Mouse (Mus musculus): Measurements from ENCODE around the gene Spred1. TPM values are rescaled to one million over a fixed set of nuclear protein-coding genes. Genes with fewer than 3 reads are reported as not detected.
A peak's percentile ranks its signal among the peaks of the same experiment; 100 is the strongest.

The Spred1 gene
- 14.0 and 15.3 TPM in 2 replicates for polyA plus RNA-seq (2014; fragmentation: Nextera tagmentation; extraction: Ambion mirVana)

DNA sequence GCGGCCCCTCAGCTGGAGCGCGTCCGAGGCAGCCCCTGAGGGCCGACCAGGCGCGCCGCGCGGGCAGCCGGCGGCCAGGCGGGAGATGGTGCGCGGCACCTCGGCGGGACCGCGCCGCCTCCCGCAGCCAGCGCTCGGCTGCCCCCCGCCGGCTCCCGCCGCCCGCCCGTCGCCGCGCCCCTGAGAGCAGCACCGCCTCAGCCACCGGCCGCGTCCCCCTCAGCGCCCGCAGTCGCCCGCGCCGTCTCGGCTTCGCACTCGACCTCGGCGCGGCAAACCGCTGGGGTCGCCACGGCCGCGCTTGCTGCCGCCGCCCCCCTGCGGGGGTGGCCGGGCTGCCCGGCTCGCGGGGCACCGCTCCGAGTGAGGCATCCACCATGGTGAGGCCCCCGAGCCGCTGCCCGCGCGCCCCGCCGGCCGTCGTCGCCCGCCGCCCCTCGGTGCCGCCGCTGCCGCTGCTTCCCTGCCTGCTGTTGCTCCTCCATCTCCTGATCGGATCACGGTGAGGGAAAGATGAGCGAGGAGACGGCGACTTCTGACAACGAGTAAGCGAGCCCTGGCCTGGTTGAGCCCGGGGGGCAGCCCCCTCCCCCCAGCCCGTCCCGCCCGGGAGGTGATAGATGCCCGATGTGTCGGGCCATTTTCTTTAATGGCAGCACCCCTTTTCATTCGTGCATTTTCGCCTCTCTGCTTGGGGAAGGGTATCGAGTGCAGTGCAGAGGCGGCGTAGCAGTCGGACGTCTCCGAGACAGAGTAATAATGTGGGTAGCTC is at the start of gene Spred1:
TSS of gene Spred1 (plus strand) at position 163 of the 772 bp plus-strand sequence.
- peak within 1 kb of the TSS; percentile 96 for H3K9ac ChIP-seq (ENCODE audit: low read length)
- H3K4me3 ChIP-seq (ENCODE audit: low read depth, low read length) = peak within 1 kb of the TSS; percentile 95
- peaks cover 16% of the 10 kb centered on the region for H3K4me1 ChIP-seq (replicated peaks; ENCODE audit: control insufficient read depth, insufficient read depth, low read length)
- WGBS = 0% methylated on average over 57 of the region's 99 CpGs
- H3K4me2 ChIP-seq (ENCODE audit: low read length) = peak within 1 kb of the TSS; percentile 54
- H3K27me3 ChIP-seq (replicated peaks; ENCODE audit: control insufficient read depth, insufficient read depth, low read length) = no peaks in the 10 kb centered on the region
- no peaks in the 10 kb centered on the region for H3K36me3 ChIP-seq (ENCODE audit: control insufficient read depth, insufficient read depth, low read length)
- peak; percentile 84 for DNase-seq (ENCODE audit: low spot score)
- peak within 1 kb of the TSS; percentile 99 for H3K27ac ChIP-seq (ENCODE audit: low read depth)
- H3K9me3 ChIP-seq (ENCODE audit: control insufficient read depth, low read length) = no peaks in the 10 kb centered on the region
- ATAC-seq (replicated peaks; ENCODE audit: low FRiP score, low TSS enrichment, low read depth) = peak; percentile 5

DNA sequence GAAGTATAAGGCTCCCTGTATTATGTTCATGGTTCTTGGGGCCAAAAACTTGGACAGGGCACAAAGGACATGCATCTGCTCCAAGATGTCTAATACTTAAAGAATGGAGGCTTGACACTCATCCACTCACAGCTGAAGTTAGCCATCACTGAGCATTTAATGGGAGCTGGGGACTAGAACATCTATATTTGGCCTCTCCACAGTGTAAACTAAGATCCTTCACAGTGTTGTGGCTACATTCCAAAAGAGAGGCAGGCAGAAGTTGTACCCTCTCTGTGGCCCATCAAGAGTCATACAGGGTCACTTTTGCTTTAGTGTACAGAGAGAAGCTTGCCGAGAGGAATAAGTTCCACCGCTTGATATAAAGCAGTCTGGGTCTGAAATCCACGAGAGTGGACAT is 49.6 kb upstream of the Spred1 start:
- Histone ChIP-seq H3K9ac (ENCODE audit: low read length) (no peak overlapping the region), H3K36me3 (ENCODE audit: control insufficient read depth, insufficient read depth, low read length) (no peaks in the 10 kb centered on the region), H3K4me1 (replicated peaks; ENCODE audit: control insufficient read depth, insufficient read depth, low read length) (no peaks in the 10 kb centered on the region), H3K4me2 (ENCODE audit: low read length) (no peak overlapping the region), H3K9me3 (ENCODE audit: control insufficient read depth, low read length) (no peaks in the 10 kb centered on the region), H3K27ac (ENCODE audit: low read depth) (no peak overlapping the region), H3K27me3 (replicated peaks; ENCODE audit: control insufficient read depth, insufficient read depth, low read length) (no peaks in the 10 kb centered on the region), H3K4me3 (ENCODE audit: low read depth, low read length) (no peak overlapping the region)
- no peak for DNase-seq (ENCODE audit: low spot score)
- 73% methylated on average over 3 of the region's 3 CpGs for WGBS
- ATAC-seq (replicated peaks; ENCODE audit: low FRiP score, low TSS enrichment, low read depth) = no peak

DNA sequence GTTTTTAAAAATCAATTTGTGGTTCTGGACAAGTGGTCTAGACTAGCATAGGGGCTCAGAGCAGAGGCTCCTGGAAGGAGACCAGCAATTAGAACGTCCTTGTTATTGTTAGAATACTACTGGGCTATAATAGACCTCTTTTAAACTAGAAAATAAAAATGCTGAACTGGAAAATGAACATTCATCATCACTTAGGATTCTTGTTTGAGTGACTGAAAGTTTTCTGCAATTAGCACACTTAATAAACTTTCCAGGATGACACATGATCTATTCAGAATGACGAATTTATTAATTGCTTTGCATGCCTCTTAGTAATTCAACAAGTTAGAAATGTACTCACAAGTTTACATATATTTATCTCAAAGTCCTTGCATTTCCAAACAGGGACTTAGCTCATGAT is 42.5 kb upstream of the Spred1 start:
- ATAC-seq (replicated peaks; ENCODE audit: low FRiP score, low TSS enrichment, low read depth) = no peak

DNA sequence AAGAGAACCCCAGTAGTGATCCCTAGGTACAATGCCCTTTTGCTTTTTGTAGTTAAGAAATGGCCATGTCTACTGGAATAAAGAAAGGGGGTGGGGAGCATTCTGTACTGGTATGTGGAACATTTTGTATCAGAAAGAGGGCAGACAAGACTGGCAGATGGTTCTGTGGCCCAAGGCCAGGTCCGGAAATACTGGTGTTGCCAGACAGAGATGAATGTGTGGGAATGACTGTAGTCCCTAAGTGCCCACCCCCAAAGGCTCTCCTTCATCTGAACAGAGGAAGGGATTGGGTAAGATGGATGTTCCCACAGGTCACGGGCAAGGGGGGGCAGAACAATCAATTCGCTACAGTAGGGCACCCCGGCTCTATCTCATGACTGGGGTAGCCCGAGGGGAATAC is 41.6 kb upstream of the Spred1 start:
- DNase-seq (ENCODE audit: low spot score) = no peak
- no peaks in the 10 kb centered on the region for H3K36me3 ChIP-seq (ENCODE audit: control insufficient read depth, insufficient read depth, low read length)
- no peak overlapping the region for H3K9ac ChIP-seq (ENCODE audit: low read length)
- ATAC-seq (replicated peaks; ENCODE audit: low FRiP score, low TSS enrichment, low read depth) = no peak
- H3K9me3 ChIP-seq (ENCODE audit: control insufficient read depth, low read length) = no peaks in the 10 kb centered on the region
- H3K27me3 ChIP-seq (replicated peaks; ENCODE audit: control insufficient read depth, insufficient read depth, low read length) = no peaks in the 10 kb centered on the region
- H3K4me2 ChIP-seq (ENCODE audit: low read length) = no peak overlapping the region
- no peaks in the 10 kb centered on the region for H3K4me1 ChIP-seq (replicated peaks; ENCODE audit: control insufficient read depth, insufficient read depth, low read length)
- 86% methylated on average over 5 of the region's 5 CpGs for WGBS
- H3K4me3 ChIP-seq (ENCODE audit: low read depth, low read length) = no peak overlapping the region
- no peak overlapping the region for H3K27ac ChIP-seq (ENCODE audit: low read depth)

More for the DNA sequence above, 42.5 kb upstream of the Spred1 start:
- Histone ChIP-seq H3K4me1 (replicated peaks; ENCODE audit: control insufficient read depth, insufficient read depth, low read length) (no peaks in the 10 kb centered on the region), H3K9ac (ENCODE audit: low read length) (no peak overlapping the region), H3K27me3 (replicated peaks; ENCODE audit: control insufficient read depth, insufficient read depth, low read length) (no peaks in the 10 kb centered on the region), H3K4me2 (ENCODE audit: low read length) (no peak overlapping the region), H3K4me3 (ENCODE audit: low read depth, low read length) (no peak overlapping the region), H3K9me3 (ENCODE audit: control insufficient read depth, low read length) (no peaks in the 10 kb centered on the region), H3K36me3 (ENCODE audit: control insufficient read depth, insufficient read depth, low read length) (no peaks in the 10 kb centered on the region), H3K27ac (ENCODE audit: low read depth) (no peak overlapping the region)
- no peak for DNase-seq (ENCODE audit: low spot score)
- 71% methylated on average over 2 of the region's 2 CpGs for WGBS

DNA sequence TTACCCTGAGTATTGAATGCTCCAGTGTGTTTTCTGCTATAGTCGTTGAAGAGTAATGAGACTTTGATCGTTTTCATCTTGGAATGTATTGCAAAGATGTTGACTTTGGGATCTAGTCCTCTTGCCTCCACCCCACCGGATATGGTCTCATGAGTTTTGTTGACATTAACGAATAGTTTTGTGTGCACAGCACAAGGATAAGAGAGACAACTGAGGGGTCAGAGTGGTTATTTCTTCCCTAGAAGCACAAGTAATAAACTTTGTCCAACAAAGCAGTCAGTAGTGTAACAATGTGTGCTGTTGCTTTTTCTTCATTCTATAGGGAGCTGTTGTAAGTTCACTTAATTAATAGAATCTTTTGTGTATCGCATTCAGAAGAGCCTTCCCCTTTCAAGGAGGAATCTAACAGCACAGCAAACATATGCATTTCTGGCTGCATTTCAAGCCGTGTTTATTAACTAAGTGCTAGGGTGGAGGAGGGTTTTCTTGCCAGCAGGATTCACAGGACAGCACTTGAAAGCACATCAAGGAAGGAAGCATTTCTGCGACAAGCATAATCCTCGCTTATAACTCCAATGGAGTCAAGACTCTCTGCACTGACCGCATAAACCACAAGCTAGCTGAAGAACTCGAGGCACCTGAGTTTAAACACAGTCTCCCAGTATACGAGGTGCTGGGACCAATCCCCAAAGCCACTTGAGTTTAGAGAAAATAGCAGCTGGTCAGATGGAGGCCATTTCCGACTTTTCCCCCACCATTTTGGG is 35.0 kb upstream of the Spred1 start:
- WGBS = 56% methylated on average over 12 of the region's 12 CpGs
- DNase-seq (ENCODE audit: low spot score) = no peak
- Histone ChIP-seq H3K4me3 (ENCODE audit: low read depth, low read length) (no peak overlapping the region), H3K4me1 (replicated peaks; ENCODE audit: control insufficient read depth, insufficient read depth, low read length) (peaks cover 8% of the 10 kb centered on the region), H3K9ac (ENCODE audit: low read length) (no peak overlapping the region), H3K9me3 (ENCODE audit: control insufficient read depth, low read length) (no peaks in the 10 kb centered on the region), H3K36me3 (ENCODE audit: control insufficient read depth, insufficient read depth, low read length) (no peaks in the 10 kb centered on the region), H3K27me3 (replicated peaks; ENCODE audit: control insufficient read depth, insufficient read depth, low read length) (no peaks in the 10 kb centered on the region), H3K4me2 (ENCODE audit: low read length) (no peak overlapping the region), H3K27ac (ENCODE audit: low read depth) (peak overlapping the region; percentile 55; the same call in 1 of the 2 replicates)
- ATAC-seq (replicated peaks; ENCODE audit: low FRiP score, low TSS enrichment, low read depth) = peak; percentile 53; the same call in 1 of the 2 replicates

DNA sequence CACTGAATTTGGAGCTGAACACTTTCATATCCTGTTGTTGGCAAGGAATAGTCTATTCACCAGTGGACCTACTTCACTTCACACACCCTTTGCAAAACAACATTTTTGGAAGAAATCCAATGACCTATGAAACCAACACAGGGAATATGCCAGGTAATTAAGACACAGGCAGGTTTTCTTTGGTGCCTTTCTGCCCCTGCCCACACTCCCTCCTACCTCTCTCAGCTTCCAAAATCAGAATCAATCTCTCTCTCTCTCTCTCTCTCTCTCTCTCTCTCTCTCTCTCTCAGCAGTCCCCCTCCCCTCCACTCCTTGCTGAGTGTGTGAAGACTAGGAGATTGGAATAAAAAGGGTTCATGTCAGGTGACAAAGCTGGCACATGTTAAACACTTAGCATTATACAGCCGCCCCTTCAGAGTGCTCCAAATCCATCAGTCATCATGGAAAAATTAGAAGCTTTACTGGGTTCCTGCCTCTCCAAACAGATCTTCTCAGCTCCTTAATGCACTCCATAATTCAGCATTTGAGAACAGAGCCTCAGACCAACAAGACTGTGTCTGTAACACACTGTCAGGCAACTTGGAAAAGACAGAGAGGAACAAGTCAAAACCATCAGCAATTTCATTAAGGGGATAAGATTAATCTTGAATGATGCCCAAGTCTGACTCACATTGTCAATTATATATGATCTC is 34.3 kb upstream of the Spred1 start:
- H3K9ac ChIP-seq (ENCODE audit: low read length) = no peak overlapping the region
- peaks cover 8% of the 10 kb centered on the region for H3K4me1 ChIP-seq (replicated peaks; ENCODE audit: control insufficient read depth, insufficient read depth, low read length)
- no peaks in the 10 kb centered on the region for H3K27me3 ChIP-seq (replicated peaks; ENCODE audit: control insufficient read depth, insufficient read depth, low read length)
- DNase-seq (ENCODE audit: low spot score) (no peak), ATAC-seq (replicated peaks; ENCODE audit: low FRiP score, low TSS enrichment, low read depth) (no peak)
- H3K27ac ChIP-seq (ENCODE audit: low read depth) = no peak overlapping the region; the same call in 1 of the 2 replicates
- no peaks in the 10 kb centered on the region for H3K9me3 ChIP-seq (ENCODE audit: control insufficient read depth, low read length)
- WGBS = 71% methylated on average over 1 of the region's 1 CpGs
- no peak overlapping the region for H3K4me3 ChIP-seq (ENCODE audit: low read depth, low read length)
- no peaks in the 10 kb centered on the region for H3K36me3 ChIP-seq (ENCODE audit: control insufficient read depth, insufficient read depth, low read length)
- no peak overlapping the region for H3K4me2 ChIP-seq (ENCODE audit: low read length)

DNA sequence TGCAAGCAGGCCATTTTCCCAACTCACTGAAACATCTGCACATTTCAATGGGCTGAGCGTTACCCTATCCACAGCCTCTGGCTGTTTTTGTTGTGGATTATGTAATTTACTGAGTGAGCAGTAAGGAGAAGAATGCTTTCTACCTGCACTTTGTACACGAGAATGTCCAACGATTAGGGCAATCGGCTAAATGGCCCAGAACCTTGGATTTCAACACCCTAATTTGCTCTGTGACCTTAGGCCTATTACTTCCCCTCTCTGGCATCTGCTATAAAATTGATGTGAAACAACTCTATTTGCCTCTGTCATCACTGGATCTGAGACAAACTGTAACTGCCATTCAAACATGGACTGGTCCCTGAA is 33.7 kb upstream of the Spred1 start:
- WGBS = 61% methylated on average over 4 of the region's 4 CpGs
- ATAC-seq (replicated peaks; ENCODE audit: low FRiP score, low TSS enrichment, low read depth) = no peak
- Histone ChIP-seq H3K36me3 (ENCODE audit: control insufficient read depth, insufficient read depth, low read length) (no peaks in the 10 kb centered on the region), H3K27ac (ENCODE audit: low read depth) (no peak overlapping the region), H3K4me1 (replicated peaks; ENCODE audit: control insufficient read depth, insufficient read depth, low read length) (peaks cover 8% of the 10 kb centered on the region), H3K9me3 (ENCODE audit: control insufficient read depth, low read length) (no peaks in the 10 kb centered on the region), H3K27me3 (replicated peaks; ENCODE audit: control insufficient read depth, insufficient read depth, low read length) (no peaks in the 10 kb centered on the region), H3K4me3 (ENCODE audit: low read depth, low read length) (no peak overlapping the region), H3K4me2 (ENCODE audit: low read length) (no peak overlapping the region), H3K9ac (ENCODE audit: low read length) (no peak overlapping the region)
- no peak for DNase-seq (ENCODE audit: low spot score)

DNA sequence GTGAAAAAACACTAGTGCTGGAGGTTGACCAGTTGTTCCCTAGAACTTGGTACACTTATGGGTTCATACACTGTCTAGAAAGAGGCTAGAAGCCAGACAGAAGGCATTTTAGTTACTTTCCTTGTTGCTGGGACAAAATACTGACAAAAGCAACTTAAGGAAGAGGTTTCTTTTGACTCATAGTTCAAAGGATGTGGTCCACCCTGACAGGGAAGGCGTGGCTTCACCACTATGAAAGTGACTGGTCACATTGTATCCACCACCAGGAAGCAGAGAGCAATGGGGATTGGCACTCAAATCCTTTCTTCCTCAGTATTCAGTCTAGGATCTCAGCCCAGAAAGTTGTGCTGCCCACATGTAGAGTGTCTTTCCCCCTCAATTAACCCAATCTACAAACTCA is 31.7 kb upstream of the Spred1 start:
- H3K27me3 ChIP-seq (replicated peaks; ENCODE audit: control insufficient read depth, insufficient read depth, low read length) = no peaks in the 10 kb centered on the region
- no peak overlapping the region for H3K27ac ChIP-seq (ENCODE audit: low read depth)
- ATAC-seq (replicated peaks; ENCODE audit: low FRiP score, low TSS enrichment, low read depth) (no peak), DNase-seq (ENCODE audit: low spot score) (no peak)
- H3K9me3 ChIP-seq (ENCODE audit: control insufficient read depth, low read length) = no peaks in the 10 kb centered on the region
- no peaks in the 10 kb centered on the region for H3K36me3 ChIP-seq (ENCODE audit: control insufficient read depth, insufficient read depth, low read length)
- no peak overlapping the region for H3K4me2 ChIP-seq (ENCODE audit: low read length)
- WGBS = 93% methylated on average over 1 of the region's 1 CpGs
- peaks cover 8% of the 10 kb centered on the region for H3K4me1 ChIP-seq (replicated peaks; ENCODE audit: control insufficient read depth, insufficient read depth, low read length)
- H3K4me3 ChIP-seq (ENCODE audit: low read depth, low read length) = no peak overlapping the region
- no peak overlapping the region for H3K9ac ChIP-seq (ENCODE audit: low read length)

Data from intestine, embryonic 14.5 days (tissue).